Mouse (Mus musculus): ENCODE results near the gene Olfr98.
"Not testable (repeated sequence)": the region's sequence is repeated elsewhere in the genome, so short reads cannot be mapped to it uniquely, and the experiment has no call there.

Gene Olfr98

GRCm38 (mm10) chr17:37263626-37264025 is at the start of gene Olfr98:
Olfr98 (minus strand) TSS chr17:37263749.
- DNase-seq (ENCODE audit: low read depth, low spot score), result no peak

GRCm38 (mm10) chr17:37310146-37310699 is 46.7 kb upstream of the Olfr98 start:
- no peak for DNase-seq (ENCODE audit: low read depth, low spot score)

GRCm38 (mm10) chr17:37308483-37308882 is 44.9 kb upstream of the Olfr98 start:
- no peak for DNase-seq (ENCODE audit: low read depth, low spot score)

GRCm38 (mm10) chr17:37304213-37304612 is 40.7 kb upstream of the Olfr98 start, which contains the start of gene Olfr101:
Olfr101 (minus strand) TSS chr17:37304313.
- no peak for DNase-seq (ENCODE audit: low read depth, low spot score)

GRCm38 (mm10) chr17:37283360-37283759 is 19.8 kb upstream of the Olfr98 start, which contains the start of gene Olfr99:
Olfr99 (minus strand) TSS chr17:37283460.
- no peak for DNase-seq (ENCODE audit: low read depth, low spot score)

- no peak for DNase-seq (ENCODE audit: low read depth, low spot score)
Measured at GRCm38 (mm10) chr17:37280331-37280730, 16.8 kb upstream of the Olfr98 start.

- no peak for DNase-seq (ENCODE audit: low read depth, low spot score)
Measured at GRCm38 (mm10) chr17:37276573-37276972, 13.0 kb upstream of the Olfr98 start.

GRCm38 (mm10) chr17:37275626-37276248 is 12.2 kb upstream of the Olfr98 start:
- DNase-seq (ENCODE audit: low read depth, low spot score), result no peak

- DNase-seq (ENCODE audit: low read depth, low spot score), result no peak
Measured at GRCm38 (mm10) chr17:37270702-37271092, 7.1 kb upstream of the Olfr98 start.

- DNase-seq (ENCODE audit: low read depth, low spot score), result peak; percentile 73
Measured at GRCm38 (mm10) chr17:37270058-37270701, 6.6 kb upstream of the Olfr98 start, which contains the start of gene H2-M3. H2-M3 (plus strand) TSS chr17:37270220.

- no peak for DNase-seq (ENCODE audit: low read depth, low spot score)
Measured at GRCm38 (mm10) chr17:37250544-37250943, 13.0 kb downstream of the Olfr98 start.

- DNase-seq (ENCODE audit: low read depth, low spot score), result no peak
Measured at GRCm38 (mm10) chr17:37249460-37249859, 14.1 kb downstream of the Olfr98 start.

GRCm38 (mm10) chr17:37246715-37247114 is 16.8 kb downstream of the Olfr98 start:
- peak; percentile 16 for DNase-seq (ENCODE audit: low read depth, low spot score)

GRCm38 (mm10) chr17:37242198-37242597 is 21.4 kb downstream of the Olfr98 start:
- DNase-seq (ENCODE audit: low read depth, low spot score), result no peak

- DNase-seq (ENCODE audit: low read depth, low spot score), result not testable (repeated sequence)
Measured at GRCm38 (mm10) chr17:37237230-37237629, 26.3 kb downstream of the Olfr98 start, which contains the start of gene Olfr97. Olfr97 (minus strand) TSS chr17:37237330.

GRCm38 (mm10) chr17:37221879-37222278 is 41.7 kb downstream of the Olfr98 start:
- no peak for DNase-seq (ENCODE audit: low read depth, low spot score)

GRCm38 (mm10) chr17:37219846-37220245 is 43.7 kb downstream of the Olfr98 start, which contains the start of gene Olfr96:
Olfr96 (plus strand) TSS chr17:37220146.
- no peak for DNase-seq (ENCODE audit: low read depth, low spot score)

GRCm38 (mm10) chr17:37218486-37218885 is 45.1 kb downstream of the Olfr98 start:
- no peak for DNase-seq (ENCODE audit: low read depth, low spot score)

- DNase-seq (ENCODE audit: low read depth, low spot score), result no peak
Measured at GRCm38 (mm10) chr17:37213018-37213417, 50.5 kb downstream of the Olfr98 start, which contains the start of gene Olfr95. Olfr95 (minus strand) TSS chr17:37213118.

All from telencephalon, adult 2 months (tissue).